Mouse (Mus musculus) thymus, postnatal 4 days (tissue): Measurements from ENCODE around the gene Rps6kc1.
A peak's percentile ranks its signal among the peaks of the same experiment; 100 is the strongest.

ENCODE experiments used
- DNase-seq: peaks from one replicate; pipeline ENCODE4 v3.0.0; 2021

The Rps6kc1 gene

GRCm38 (mm10) chr1:190898899-190899575, 12.5 kb downstream of the Rps6kc1 start:
- DNase-seq = no peak

GRCm38 (mm10) chr1:190898186-190898585, 13.4 kb downstream of the Rps6kc1 start:
- no peak for DNase-seq

GRCm38 (mm10) chr1:190893559-190894167, 17.9 kb downstream of the Rps6kc1 start:
- no peak for DNase-seq

GRCm38 (mm10) chr1:190888646-190889045, 22.9 kb downstream of the Rps6kc1 start:
- DNase-seq = no peak

- no peak for DNase-seq
Measured at GRCm38 (mm10) chr1:190888031-190888430, 23.5 kb downstream of the Rps6kc1 start.

GRCm38 (mm10) chr1:190886014-190886413, 25.6 kb downstream of the Rps6kc1 start:
- no peak for DNase-seq

- peak; percentile 71 for DNase-seq
Measured at GRCm38 (mm10) chr1:190881422-190881821, 30.1 kb downstream of the Rps6kc1 start.

GRCm38 (mm10) chr1:190880638-190881037, 30.9 kb downstream of the Rps6kc1 start:
- no peak for DNase-seq

GRCm38 (mm10) chr1:190875751-190876150, 35.8 kb downstream of the Rps6kc1 start:
- DNase-seq = no peak

- DNase-seq = no peak
Measured at GRCm38 (mm10) chr1:190875089-190875488, 36.5 kb downstream of the Rps6kc1 start.

GRCm38 (mm10) chr1:190871068-190871467, 40.5 kb downstream of the Rps6kc1 start:
- DNase-seq = no peak

- DNase-seq = no peak
Measured at GRCm38 (mm10) chr1:190869996-190870395, 41.6 kb downstream of the Rps6kc1 start.

- DNase-seq = no peak
Measured at GRCm38 (mm10) chr1:190868790-190869189, 42.8 kb downstream of the Rps6kc1 start.

- DNase-seq = no peak
Measured at GRCm38 (mm10) chr1:190861626-190862025, 49.9 kb downstream of the Rps6kc1 start.

GRCm38 (mm10) chr1:190854465-190854864, 57.1 kb downstream of the Rps6kc1 start:
- DNase-seq = no peak

- DNase-seq = no peak
Measured at GRCm38 (mm10) chr1:190849162-190849865, 62.3 kb downstream of the Rps6kc1 start.

GRCm38 (mm10) chr1:190848676-190849075, 62.9 kb downstream of the Rps6kc1 start:
- no peak for DNase-seq

- DNase-seq = no peak
Measured at GRCm38 (mm10) chr1:190846956-190847355, 64.6 kb downstream of the Rps6kc1 start.

GRCm38 (mm10) chr1:190846074-190846730, 65.4 kb downstream of the Rps6kc1 start:
- DNase-seq = no peak

GRCm38 (mm10) chr1:190845419-190845818, 66.2 kb downstream of the Rps6kc1 start:
- no peak for DNase-seq

GRCm38 (mm10) chr1:190844356-190844755, 67.2 kb downstream of the Rps6kc1 start:
- DNase-seq = no peak

- no peak for DNase-seq
Measured at GRCm38 (mm10) chr1:190836046-190836445, 75.5 kb downstream of the Rps6kc1 start.

GRCm38 (mm10) chr1:190834201-190834907, 77.2 kb downstream of the Rps6kc1 start:
- DNase-seq = no peak
